Mouse (Mus musculus) MEL (cell line): ENCODE results near the gene Gm13420. TPM values are rescaled to one million over a fixed set of nuclear protein-coding genes. Genes with fewer than 3 reads are reported as not detected.

Experiments used
- DNase-seq: peaks from one replicate; pipeline ENCODE4 v3.0.0; 2011; ENCODE audit warnings: low read depth, low spot score
- H3K27ac ChIP-seq: 2 replicates; pipeline ENCODE4 v1.5.1; 2012; ENCODE audit warnings: low read depth, mild to moderate bottlenecking, control low read depth, low read length, moderate library complexity; ENCODE audit not compliant: control insufficient read depth
- H3K27me3 ChIP-seq, 2 experiments: fragments of 150-350 bp in 1 of 2; sonication (generic) in 1 of 2; 2 replicates each; pipeline ENCODE4 v1.6.1; 2012; ENCODE audit warnings: low read length in 2 of 2, mild to moderate bottlenecking in 2 of 2, improper control_type of control experiment in 1 of 2, moderate library complexity in 1 of 2; ENCODE audit not compliant: insufficient read depth in 2 of 2, control insufficient read depth in 1 of 2
- H3K36me3 ChIP-seq, 2 experiments: 2 replicates each; pipeline ENCODE4 v1.6.1; 2012 to 2014; ENCODE audit warnings: low read length in 2 of 2, improper control_type of control experiment in 1 of 2, inconsistent platforms in 1 of 2, mild to moderate bottlenecking in 1 of 2; ENCODE audit not compliant: insufficient read depth in 2 of 2, control insufficient read depth in 1 of 2
- H3K4me1 ChIP-seq, 2 experiments: fragments of 150-350 bp in 1 of 2; sonication (generic) in 1 of 2; 2 replicates each; pipeline ENCODE4 v1.6.1; 2012; ENCODE audit warnings: low read length in 2 of 2, improper control_type of control experiment in 1 of 2, mild to moderate bottlenecking in 1 of 2; ENCODE audit not compliant: insufficient read depth in 2 of 2, control insufficient read depth in 1 of 2
- H3K4me3 ChIP-seq, 2 experiments: fragments of 150-350 bp in 1 of 2; sonication (generic) in 1 of 2; 2 replicates each; pipeline ENCODE4 v1.5.1; 2012; ENCODE audit warnings: low read depth in 2 of 2, low read length in 2 of 2, mild to moderate bottlenecking in 2 of 2, moderate library complexity in 2 of 2, control low read depth in 1 of 2, improper control_type of control experiment in 1 of 2; ENCODE audit not compliant: control insufficient read depth in 1 of 2, insufficient read depth in 1 of 2
- H3K79me2 ChIP-seq: 2 replicates; pipeline ENCODE4 v1.6.1; 2012; ENCODE audit warnings: mild to moderate bottlenecking, low read length, moderate library complexity; ENCODE audit not compliant: control insufficient read depth, poor library complexity, insufficient read depth
- H3K9ac ChIP-seq: 2 replicates; pipeline ENCODE4 v1.6.1; 2012; ENCODE audit warnings: low read depth, mild to moderate bottlenecking, control low read depth, low read length, moderate library complexity; ENCODE audit not compliant: control insufficient read depth, poor library complexity, severe bottlenecking
- H3K9me3 ChIP-seq: fragments of 150-350 bp; sonication (generic); replicated peaks from 2 replicates; pipeline ENCODE4 v1.6.1; 2012; ENCODE audit warnings: mild to moderate bottlenecking, low read length, improper control_type of control experiment, moderate library complexity; ENCODE audit not compliant: insufficient read depth
- BHLHE40 ChIP-seq: IDR thresholded peaks from 2 replicates; pipeline ENCODE4 v1.6.1; 2012; ENCODE audit warnings: low read depth, mild to moderate bottlenecking, inconsistent platforms, low read length, improper control_type of control experiment, borderline replicate concordance
- CHD1 ChIP-seq: IDR thresholded peaks from 2 replicates; pipeline ENCODE4 v1.6.1; 2012; ENCODE audit warnings: low read depth, mild to moderate bottlenecking, inconsistent platforms, low read length, improper control_type of control experiment
- ELF1 ChIP-seq: IDR thresholded peaks from 2 replicates; pipeline ENCODE4 v1.6.1; 2014; ENCODE audit warnings: low read depth, mild to moderate bottlenecking, inconsistent platforms, low read length, improper control_type of control experiment, moderate library complexity
- GABPA ChIP-seq: IDR thresholded peaks from 2 replicates; pipeline ENCODE4 v1.6.1; 2012; ENCODE audit warnings: low read depth, mild to moderate bottlenecking, inconsistent platforms, low read length, improper control_type of control experiment, moderate library complexity
- GATA1 ChIP-seq: IDR thresholded peaks from 2 replicates; pipeline ENCODE4 v1.6.1; 2011; ENCODE audit warnings: low read depth, low read length, improper control_type of control experiment
- JUND ChIP-seq: IDR thresholded peaks from 2 replicates; pipeline ENCODE4 v1.6.1; 2011; ENCODE audit warnings: low read depth, mild to moderate bottlenecking, improper control_type of control experiment, low read length
- MAFK ChIP-seq: IDR thresholded peaks from 2 replicates; pipeline ENCODE4 v1.6.1; 2011; ENCODE audit warnings: low read depth, mild to moderate bottlenecking, low read length, improper control_type of control experiment, borderline replicate concordance
- MXI1 ChIP-seq: IDR thresholded peaks from 2 replicates; pipeline ENCODE4 v1.6.1; 2011; ENCODE audit warnings: mild to moderate bottlenecking, low read depth, low read length, improper control_type of control experiment
- NELFE ChIP-seq: IDR thresholded peaks from 2 replicates; pipeline ENCODE4 v1.6.1; 2011; ENCODE audit warnings: low read depth, low read length, improper control_type of control experiment
- NRF1 ChIP-seq: IDR thresholded peaks from 2 replicates; pipeline ENCODE4 v1.6.1; 2014; ENCODE audit warnings: low read depth, mild to moderate bottlenecking, inconsistent platforms, low read length, improper control_type of control experiment, moderate library complexity; ENCODE audit not compliant: poor library complexity, insufficient read depth, severe bottlenecking
- POLR2A ChIP-seq, 2 experiments: IDR thresholded peaks; 2 replicates each; pipeline ENCODE4 v1.6.1; 2011 to 2012; ENCODE audit warnings: low read length in 2 of 2, mild to moderate bottlenecking in 2 of 2, control low read depth in 1 of 2, improper control_type of control experiment in 1 of 2, low read depth in 1 of 2, moderate library complexity in 1 of 2; ENCODE audit not compliant: control insufficient read depth in 1 of 2, insufficient read depth in 1 of 2, poor library complexity in 1 of 2
- POLR2AphosphoS5 ChIP-seq: IDR thresholded peaks from 2 replicates; pipeline ENCODE4 v1.6.1; 2012; ENCODE audit warnings: low read depth, borderline replicate concordance, mild to moderate bottlenecking, inconsistent platforms, low read length, moderate library complexity, mixed read lengths
- RAD21 ChIP-seq: IDR thresholded peaks from 2 replicates; pipeline ENCODE4 v1.6.1; 2011; ENCODE audit warnings: mild to moderate bottlenecking, low read depth, low read length, improper control_type of control experiment
- RCOR1 ChIP-seq: IDR thresholded peaks from 2 replicates; pipeline ENCODE4 v1.6.1; 2012; ENCODE audit warnings: low read depth, mild to moderate bottlenecking, inconsistent platforms, low read length, improper control_type of control experiment
- TAL1 ChIP-seq: IDR thresholded peaks from 2 replicates; pipeline ENCODE4 v1.6.1; 2012; ENCODE audit warnings: mild to moderate bottlenecking, inconsistent platforms, low read length, moderate library complexity, mixed read lengths
- TBP ChIP-seq: IDR thresholded peaks from 2 replicates; pipeline ENCODE4 v1.8.0; 2011; ENCODE audit warnings: low read depth, low read length, improper control_type of control experiment
- USF1 ChIP-seq: IDR thresholded peaks from 2 replicates; pipeline ENCODE4 v1.6.1; 2014; ENCODE audit warnings: low read depth, mild to moderate bottlenecking, inconsistent platforms, low read length, improper control_type of control experiment, moderate library complexity
- USF2 ChIP-seq, 2 experiments: IDR thresholded peaks; 2 replicates each; pipeline ENCODE4 v1.6.1; 2011 to 2012; ENCODE audit warnings: improper control_type of control experiment in 2 of 2, low read length in 2 of 2, borderline replicate concordance in 1 of 2, inconsistent platforms in 1 of 2, low read depth in 1 of 2, mild to moderate bottlenecking in 1 of 2; ENCODE audit not compliant: insufficient read depth in 1 of 2
- ZC3H11A ChIP-seq: IDR thresholded peaks from 2 replicates; pipeline ENCODE4 v1.6.1; 2012; ENCODE audit warnings: low read depth, mild to moderate bottlenecking, inconsistent platforms, low read length, improper control_type of control experiment
- ZKSCAN1 ChIP-seq: IDR thresholded peaks from 2 replicates; pipeline ENCODE4 v1.6.1; 2012; ENCODE audit warnings: low read depth, mild to moderate bottlenecking, inconsistent platforms, low read length, improper control_type of control experiment, moderate library complexity
- ZMIZ1 ChIP-seq: IDR thresholded peaks from 2 replicates; pipeline ENCODE4 v1.6.1; 2012; ENCODE audit warnings: low read depth, mild to moderate bottlenecking, inconsistent platforms, low read length, improper control_type of control experiment, moderate library complexity
- polyA plus RNA-seq, 2 experiments: library from polyadenylated mRNA; stranded (reverse) in 1 of 2; unstranded in 1 of 2; fragments of >175 nt in 1 of 2; fragments of >200 nt in 1 of 2; gene quantifications; 2 replicates each; pipeline versions ENCODE4 v1.2.1 to v1.2.4; 2012; ENCODE audit warnings: low replicate concordance in 2 of 2, low read depth in 1 of 2; ENCODE audit not compliant: insufficient read length in 2 of 2, insufficient read depth in 1 of 2, missing spikeins in 1 of 2
- total RNA-seq: library from RNA; depleted of rRNA; stranded (reverse); fragments of 300-350 nt; gene quantifications from 2 replicates; pipeline ENCODE4 v1.2.3, GENCODE M21; 2012

Gm13420 gene
- total and polyA plus RNA-seq, 3 experiments: 0.07 TPM; not detected in 2

DNA sequence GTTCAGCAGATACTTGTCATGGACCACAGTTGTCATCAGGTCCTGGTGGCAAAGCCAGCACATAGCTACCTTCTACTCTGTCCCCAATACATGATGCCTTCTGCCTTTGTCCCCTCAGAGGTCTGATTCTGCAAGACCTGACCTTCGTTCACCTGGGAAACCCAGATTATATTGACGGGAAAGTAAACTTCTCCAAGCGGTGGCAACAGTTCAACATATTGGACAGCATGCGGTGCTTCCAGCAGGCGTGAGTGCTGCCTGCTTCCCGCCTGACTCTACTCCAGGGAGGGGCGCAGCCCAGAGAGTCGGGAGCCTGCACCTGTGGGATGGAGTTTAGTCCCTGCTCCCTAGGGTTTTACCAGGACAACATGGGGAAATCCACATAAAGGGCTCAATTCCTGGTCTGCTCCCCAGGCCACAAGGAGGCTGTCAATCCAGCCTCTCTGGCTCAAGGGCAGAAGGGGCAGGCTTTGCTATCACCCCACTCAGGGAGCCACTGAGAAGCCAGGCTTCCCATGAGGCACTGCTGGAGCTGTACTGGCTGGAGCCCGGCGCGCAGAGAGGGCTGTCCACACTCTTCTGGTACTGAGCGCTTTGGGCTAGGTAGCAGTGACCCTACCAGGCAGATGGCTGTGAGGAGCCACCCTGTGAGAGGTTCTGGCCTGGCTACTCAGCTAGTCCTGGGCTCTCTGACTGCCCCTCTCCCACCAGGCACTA lies 14.1 kb downstream of the Gm13420 start:
- DNase-seq: no peak

DNA sequence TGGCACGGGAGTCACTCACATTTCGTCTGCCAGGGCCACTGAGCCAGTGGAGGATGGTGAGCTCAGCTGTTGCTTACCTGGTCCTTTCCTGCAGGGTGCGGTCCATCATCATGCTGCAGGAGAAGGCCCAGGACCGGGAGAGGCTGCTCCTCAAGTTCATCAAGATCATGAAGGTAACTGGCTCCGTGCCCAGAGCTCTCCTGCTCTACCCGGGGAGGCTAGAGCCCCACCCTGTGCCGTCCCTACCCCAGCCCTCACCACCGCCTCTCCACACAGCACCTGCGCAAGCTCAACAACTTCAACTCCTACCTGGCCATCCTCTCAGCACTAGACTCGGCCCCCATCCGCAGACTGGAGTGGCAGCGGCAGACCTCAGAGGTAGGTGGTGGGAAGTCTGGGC lies 15.8 kb downstream of the Gm13420 start:
- TF ChIP-seq MAFK: no peak
- no peak for TF ChIP-seq GATA1
- no peak for TF ChIP-seq TBP
- TF ChIP-seq MXI1: no peak
- no peak overlapping the region for H3K9ac ChIP-seq
- H3K27ac ChIP-seq: no peak overlapping the region
- no peak for DNase-seq
- no peaks in the 10 kb centered on the region for H3K9me3 ChIP-seq
- no peaks in the 10 kb centered on the region for H3K4me1 ChIP-seq
- H3K4me3 ChIP-seq: no peak overlapping the region
- H3K79me2 ChIP-seq: no peaks in the 10 kb centered on the region
- H3K27me3 ChIP-seq: no peaks in the 10 kb centered on the region
- no peaks in the 10 kb centered on the region; a peak in 1 of 4 replicates for H3K36me3 ChIP-seq

More for the DNA sequence above, 14.1 kb downstream of the Gm13420 start:
- H3K27ac ChIP-seq: no peak overlapping the region
- H3K79me2 ChIP-seq: no peaks in the 10 kb centered on the region
- H3K9ac ChIP-seq: no peak overlapping the region
- no peaks in the 10 kb centered on the region for H3K27me3 ChIP-seq
- no peak for TF ChIP-seq POLR2A (IDR thresholded peaks at IDR 0.05; ENCODE audit: control insufficient read depth in 1 of 2, insufficient read depth in 1 of 2, low read depth in 1 of 2, low read length in 2 of 2, poor library complexity in 1 of 2)
- no peak for TF ChIP-seq JUND
- TF ChIP-seq ZMIZ1: no peak
- no peak for TF ChIP-seq RAD21
- TF ChIP-seq USF2 (IDR thresholded peaks at IDR 0.05; ENCODE audit: borderline replicate concordance in 1 of 2, insufficient read depth in 1 of 2, low read depth in 1 of 2, low read length in 2 of 2): no peak
- no peak for TF ChIP-seq USF1
- TF ChIP-seq NELFE: no peak
- no peak for TF ChIP-seq BHLHE40
- no peak for TF ChIP-seq ZKSCAN1
- no peak for TF ChIP-seq ZC3H11A
- no peak for TF ChIP-seq CHD1
- no peak for TF ChIP-seq POLR2AphosphoS5
- no peak for TF ChIP-seq TBP
- TF ChIP-seq TAL1: no peak
- no peak for TF ChIP-seq RCOR1
- TF ChIP-seq GABPA: no peak
- TF ChIP-seq GATA1: no peak
- TF ChIP-seq ELF1: no peak
- TF ChIP-seq NRF1: no peak
- H3K4me3 ChIP-seq: no peak overlapping the region
- H3K4me1 ChIP-seq: no peaks in the 10 kb centered on the region
- H3K9me3 ChIP-seq: no peaks in the 10 kb centered on the region
- H3K36me3 ChIP-seq: no peaks in the 10 kb centered on the region; a peak in 1 of 4 replicates
